Mouse (Mus musculus) ES-CJ7 (cell line): ENCODE data around the gene Gm17359.

Source experiments
- DNase-seq: peaks from one replicate; pipeline ENCODE4 v3.0.0; 2011; ENCODE audit warnings: low read depth, low spot score

The Gm17359 gene

GRCm38 (mm10) chr3:79336044-79336766 lies at the start of gene Gm17359:
Gm17359 (plus strand) TSS chr3:79336661.
- DNase-seq = no peak

- DNase-seq = peak; percentile 85
Observed at GRCm38 (mm10) chr3:79287108-79287576, 49.3 kb upstream of the Gm17359 start.

- DNase-seq = peak; percentile 5
Observed at GRCm38 (mm10) chr3:79287699-79288458, 48.6 kb upstream of the Gm17359 start.

GRCm38 (mm10) chr3:79289050-79289449 lies 47.4 kb upstream of the Gm17359 start:
- DNase-seq = no peak

GRCm38 (mm10) chr3:79293023-79293422 lies 43.4 kb upstream of the Gm17359 start:
- DNase-seq = no peak

GRCm38 (mm10) chr3:79294701-79295100 lies 41.8 kb upstream of the Gm17359 start:
- no peak for DNase-seq

- no peak for DNase-seq
Observed at GRCm38 (mm10) chr3:79296049-79296448, 40.4 kb upstream of the Gm17359 start.

- DNase-seq = no peak
Observed at GRCm38 (mm10) chr3:79296586-79296985, 39.9 kb upstream of the Gm17359 start.

- DNase-seq = no peak
Observed at GRCm38 (mm10) chr3:79297281-79297680, 39.2 kb upstream of the Gm17359 start.

- peak; percentile 11 for DNase-seq
Observed at GRCm38 (mm10) chr3:79299401-79299800, 37.1 kb upstream of the Gm17359 start.

- DNase-seq = no peak
Observed at GRCm38 (mm10) chr3:79308605-79309004, 27.9 kb upstream of the Gm17359 start.

- no peak for DNase-seq
Observed at GRCm38 (mm10) chr3:79310184-79310583, 26.3 kb upstream of the Gm17359 start.

- no peak for DNase-seq
Observed at GRCm38 (mm10) chr3:79311895-79312294, 24.6 kb upstream of the Gm17359 start.

GRCm38 (mm10) chr3:79314006-79314698 lies 22.3 kb upstream of the Gm17359 start:
- DNase-seq = no peak

GRCm38 (mm10) chr3:79324697-79325526 lies 11.5 kb upstream of the Gm17359 start:
- DNase-seq = peak; percentile 6

GRCm38 (mm10) chr3:79329691-79330315 lies 6.7 kb upstream of the Gm17359 start:
- DNase-seq = no peak

- DNase-seq = no peak
Observed at GRCm38 (mm10) chr3:79333051-79333450, 3.4 kb upstream of the Gm17359 start.

GRCm38 (mm10) chr3:79333643-79334200 lies 2.7 kb upstream of the Gm17359 start:
- no peak for DNase-seq

- DNase-seq = no peak
Observed at GRCm38 (mm10) chr3:79340737-79341136, 4.3 kb downstream of the Gm17359 start.

GRCm38 (mm10) chr3:79342961-79343735 lies 6.7 kb downstream of the Gm17359 start:
- DNase-seq = no peak
